ENCODE assay signal across 15 mouse cellular contexts in the genomic region with DNA sequence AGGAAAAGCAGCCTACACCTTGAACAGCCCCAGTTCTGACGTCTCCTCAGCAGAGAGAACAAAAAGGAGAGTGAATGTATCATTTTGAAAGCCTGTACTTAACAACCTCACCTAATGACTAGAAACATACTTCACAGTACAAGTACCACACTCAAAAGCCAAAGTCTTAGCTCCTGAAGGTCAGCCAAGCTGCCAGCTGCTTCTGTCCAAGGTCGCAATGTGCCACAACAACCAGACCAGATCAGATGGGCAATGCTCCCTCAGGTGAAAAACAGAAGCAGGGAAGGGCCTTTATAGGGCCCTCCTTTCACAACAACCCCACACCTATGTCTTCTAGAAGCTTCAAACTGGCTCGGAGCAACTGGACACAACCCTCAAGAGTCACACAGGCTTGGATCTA. TPM values are rescaled to one million over a fixed set of nuclear protein-coding genes. Genes with fewer than 3 reads are reported as not detected.
A peak's percentile ranks its signal among the peaks of the same experiment; 100 is the strongest.
DNase-seq lines count a peak whose midpoint lies in the region; ATAC-seq and TF ChIP-seq lines count a peak whose summit lies in the region.
"Had no signal": no experiment of that assay in that cellular context is flagged by ENCODE, and none has a peak within 500 bp of the region (broad histone marks: within the 10 kb centered on the region; RNA-seq: fewer than 3 reads in every experiment).

No protein-coding gene starts in this region.

- no peak overlapping the region for H3K4me2 ChIP-seq in intestine, postnatal 0 days (replicated peaks; ENCODE audit: low read depth)
- no peak overlapping the region for H3K4me2 ChIP-seq in intestine, embryonic 16.5 days (ENCODE audit: low read depth, low read length)
- H3K4me2 ChIP-seq: hindbrain, embryonic 15.5 days; limb, embryonic 12.5 days; neural tube, embryonic 12.5 days had no signal

- peak; percentile 23 for DNase-seq in urinary bladder, adult 2 months (ENCODE audit: low spot score)
- DNase-seq in urinary bladder, postnatal 14 days (ENCODE audit: low spot score), result no peak
- peak; percentile 71 to 74 for DNase-seq in heart, postnatal 10 days
- DNase-seq in layer of hippocampus, postnatal 36 days, result no peak
- DNase-seq in right cerebral cortex, postnatal 4 days, result no peak
- DNase-seq: cerebellum, adult 9-11 months; gastrocnemius, postnatal 14 days; layer of hippocampus, adult 9-11 months; midbrain, embryonic 14.5 days had no signal

- no peak for TF ChIP-seq CTCF in intestine, postnatal 0 days (IDR thresholded peaks at IDR 0.05; ENCODE audit: low read depth)

- no peaks in the 10 kb centered on the region; the same call in 1 of the 2 replicates for H3K4me1 ChIP-seq in intestine, postnatal 0 days (replicated peaks; ENCODE audit: control insufficient read depth, insufficient read depth, low read length)
- H3K4me1 ChIP-seq in intestine, embryonic 16.5 days (ENCODE audit: control insufficient read depth, insufficient read depth, low read length), result peaks cover 17% of the 10 kb centered on the region

- peak overlapping the region; percentile 24; the same call in 1 of the 2 replicates for H3K27ac ChIP-seq in intestine, postnatal 0 days (ENCODE audit: low read depth, low read length)
- H3K27ac ChIP-seq in intestine, embryonic 16.5 days (ENCODE audit: low read length), result no peak overlapping the region
- H3K27ac ChIP-seq: hindbrain, embryonic 15.5 days; limb, embryonic 12.5 days; neural tube, embryonic 12.5 days had no signal

- no peaks in the 10 kb centered on the region for H3K9me3 ChIP-seq in intestine, postnatal 0 days (ENCODE audit: control insufficient read depth)
- no peaks in the 10 kb centered on the region for H3K9me3 ChIP-seq in intestine, embryonic 16.5 days (ENCODE audit: control insufficient read depth, low read length)
- H3K9me3 ChIP-seq: hindbrain, embryonic 15.5 days; limb, embryonic 12.5 days; neural tube, embryonic 12.5 days had no signal

- no peaks in the 10 kb centered on the region for H3K27me3 ChIP-seq in intestine, postnatal 0 days (replicated peaks; ENCODE audit: control insufficient read depth, insufficient read depth, low read length)
- no peaks in the 10 kb centered on the region for H3K27me3 ChIP-seq in intestine, embryonic 16.5 days (replicated peaks; ENCODE audit: control insufficient read depth, insufficient read depth, low read length)
- H3K27me3 ChIP-seq: CH12.LX; hindbrain, embryonic 15.5 days; limb, embryonic 12.5 days; neural tube, embryonic 12.5 days had no signal

- ATAC-seq in intestine, postnatal 0 days, result no peak
- no peak for ATAC-seq in intestine, embryonic 16.5 days

- intact Hi-C loops in heart, postnatal 10 days (cut with DNase I), result no loop called here

- WGBS in intestine, postnatal 0 days, result 71% methylated on average over 3 of the region's 3 CpGs
- 72% methylated on average over 3 of the region's 3 CpGs for WGBS in intestine, embryonic 16.5 days

- no peak overlapping the region for H3K4me3 ChIP-seq in intestine, postnatal 0 days (ENCODE audit: low read depth, low read length)
- H3K4me3 ChIP-seq in intestine, embryonic 16.5 days (ENCODE audit: low read length), result no peak overlapping the region
- H3K4me3 ChIP-seq: hindbrain, embryonic 15.5 days; limb, embryonic 12.5 days; neural tube, embryonic 12.5 days had no signal

- peaks cover 52% of the 10 kb centered on the region for H3K36me3 ChIP-seq in intestine, postnatal 0 days (ENCODE audit: control insufficient read depth, insufficient read depth)
- peaks cover 13% of the 10 kb centered on the region; the same call in 1 of the 2 replicates for H3K36me3 ChIP-seq in intestine, embryonic 16.5 days (ENCODE audit: control insufficient read depth, insufficient read depth, low read length)

- no peak overlapping the region for H3K9ac ChIP-seq in intestine, postnatal 0 days (ENCODE audit: low read depth, low read length)
- no peak overlapping the region for H3K9ac ChIP-seq in intestine, embryonic 16.5 days (ENCODE audit: low read depth, low read length)
- H3K9ac ChIP-seq: hindbrain, embryonic 15.5 days; limb, embryonic 12.5 days; neural tube, embryonic 12.5 days had no signal

RNA-seq across cellular contexts. Expression of a gene that starts 2.8 kb away (rescaled TPM):
- 10.0 and 12.3 TPM in 2 replicates for polyA plus RNA-seq in intestine, postnatal 0 days (2015; fragmentation: Nextera tagmentation; extraction: Ambion mirVana)
- 13.2 and 13.9 TPM in 2 replicates for polyA plus RNA-seq in intestine, embryonic 16.5 days (2015; fragmentation: Nextera tagmentation; extraction: Ambion mirVana)
- polyA plus RNA-seq in urinary bladder, adult 2 months (2012; rRNA removed), result 10.1 and 11.8 TPM in 2 replicates
- 1 to 10 TPM; 2.1 to 2.7 TPM for total RNA-seq in heart, postnatal 10 days (2021)
- under 1 TPM; 0.80 to 0.86 TPM for total RNA-seq in layer of hippocampus, postnatal 36 days (2021)

RNA-seq across cellular contexts. Expression of a gene that starts 18.5 kb away (rescaled TPM):
- polyA plus RNA-seq in intestine, postnatal 0 days (2015; fragmentation: Nextera tagmentation; extraction: Ambion mirVana), result 28.9 and 29.0 TPM in 2 replicates
- polyA plus RNA-seq in intestine, embryonic 16.5 days (2015; fragmentation: Nextera tagmentation; extraction: Ambion mirVana), result 34.7 and 35.4 TPM in 2 replicates
- polyA plus RNA-seq in urinary bladder, adult 2 months (2012; rRNA removed), result 64.1 and 68.0 TPM in 2 replicates
- 10 to 100 TPM; 36.3 to 37.0 TPM for total RNA-seq in heart, postnatal 10 days (2021)
- 1 to 10 TPM; 1.6 to 2.1 TPM for total RNA-seq in layer of hippocampus, postnatal 36 days (2021)

RNA-seq across cellular contexts. Expression of a gene that starts 36.5 kb away (rescaled TPM):
- 56.7 and 67.5 TPM in 2 replicates for polyA plus RNA-seq in intestine, postnatal 0 days (2015; fragmentation: Nextera tagmentation; extraction: Ambion mirVana)
- 132 and 141 TPM in 2 replicates for polyA plus RNA-seq in intestine, embryonic 16.5 days (2015; fragmentation: Nextera tagmentation; extraction: Ambion mirVana)
- polyA plus RNA-seq in urinary bladder, adult 2 months (2012; rRNA removed), result 111 and 130 TPM in 2 replicates
- 100 to 1,000 TPM; 160 to 172 TPM for total RNA-seq in heart, postnatal 10 days (2021)
- 100 to 1,000 TPM; 148 to 151 TPM for total RNA-seq in layer of hippocampus, postnatal 36 days (2021)

Comparison
In these comparisons a context has a peak if more than half of its experiments do, and no peak if none do; other contexts are left out.
1. DNase-seq: peak in urinary bladder, adult 2 months (single experiment) and heart, postnatal 10 days (2 of 2); none in urinary bladder, postnatal 14 days (single experiment), layer of hippocampus, postnatal 36 days (0 of 2) and right cerebral cortex, postnatal 4 days (single experiment).